Mouse (Mus musculus) ES-E14 (cell line): Measurements from ENCODE around the gene Pex19. TPM values are rescaled to one million over a fixed set of nuclear protein-coding genes. Genes with fewer than 3 reads are reported as not detected.

ENCODE experiments used
- DNase-seq: peaks from one replicate; pipeline ENCODE4 v3.0.0-alpha.2; 2013; ENCODE audit warnings: low read depth, low spot score
- H3K27ac ChIP-seq: 2 replicates; pipeline ENCODE4 v1.5.1; 2012; ENCODE audit warnings: low read depth, mild to moderate bottlenecking, low read length, moderate library complexity, mixed read lengths; ENCODE audit not compliant: poor library complexity, insufficient read depth, severe bottlenecking
- H3K36me3 ChIP-seq: 2 replicates; pipeline ENCODE4 v1.6.1; 2012; ENCODE audit warnings: mild to moderate bottlenecking, low read length, moderate library complexity, mixed read lengths; ENCODE audit not compliant: control insufficient read depth, poor library complexity, insufficient read depth, severe bottlenecking
- H3K4me1 ChIP-seq, 2 experiments: fragments of 150-350 bp in 1 of 2; sonication (generic) in 1 of 2; 2 replicates each; pipeline ENCODE4 v1.6.1; 2012; ENCODE audit warnings: low read length in 2 of 2, mild to moderate bottlenecking in 1 of 2, mixed read lengths in 1 of 2; ENCODE audit not compliant: control insufficient read depth in 2 of 2, insufficient read depth in 2 of 2, poor library complexity in 1 of 2
- H3K4me3 ChIP-seq, 2 experiments: fragments of 150-350 bp in 1 of 2; sonication (generic) in 1 of 2; 2 replicates each; pipeline ENCODE4 v1.5.1; 2012; ENCODE audit warnings: low read length in 2 of 2, low read depth in 1 of 2, mild to moderate bottlenecking in 1 of 2, mixed read lengths in 1 of 2; ENCODE audit not compliant: insufficient read depth in 1 of 2, poor library complexity in 1 of 2, severe bottlenecking in 1 of 2
- H3K9ac ChIP-seq: 2 replicates; pipeline ENCODE4 v1.6.1; 2012; ENCODE audit warnings: low read depth, mild to moderate bottlenecking, low read length, mixed read lengths; ENCODE audit not compliant: poor library complexity, insufficient read depth, severe bottlenecking
- H3K9me3 ChIP-seq: fragments of 150-350 bp; sonication (generic); 2 replicates; pipeline ENCODE4 v1.6.1; 2012; ENCODE audit warnings: low read depth, mild to moderate bottlenecking, low read length; ENCODE audit not compliant: control insufficient read depth, insufficient read depth
- CHD2 ChIP-seq: IDR thresholded peaks from 2 replicates; pipeline ENCODE4 v1.6.1; 2014; ENCODE audit warnings: mild to moderate bottlenecking, low read depth, low read length, inconsistent platforms
- HCFC1 ChIP-seq: IDR thresholded peaks from 2 replicates; pipeline ENCODE4 v1.6.1; 2012; ENCODE audit warnings: low read length, inconsistent platforms, borderline replicate concordance; ENCODE audit not compliant: insufficient read depth
- MAFK ChIP-seq: IDR thresholded peaks from 2 replicates; pipeline ENCODE4 v1.6.1; 2014; ENCODE audit warnings: mild to moderate bottlenecking, low read depth, low read length, inconsistent platforms; ENCODE audit not compliant: insufficient read depth
- ZC3H11A ChIP-seq: IDR thresholded peaks from 2 replicates; pipeline ENCODE4 v1.6.1; 2012; ENCODE audit warnings: low read depth, mild to moderate bottlenecking, inconsistent platforms, low read length, borderline replicate concordance
- ZNF384 ChIP-seq: IDR thresholded peaks from 2 replicates; pipeline ENCODE4 v1.6.1; 2012; ENCODE audit warnings: low read depth, low read length, inconsistent platforms
- in situ Hi-C, 2 experiments: fragments of 600-800 bp; cut with MboI; formaldehyde crosslinking; loops; one replicate each; pipeline ENCODE4 v1.15.1; 2025; ENCODE audit warnings: low sequenced_read_pairs in 2 of 2, inconsistent platforms in 1 of 2; ENCODE audit not compliant: unreplicated experiment in 2 of 2
- total RNA-seq: library from RNA; depleted of rRNA; stranded (reverse); fragments of 300-350 nt; gene quantifications from 2 replicates; pipeline ENCODE4 v1.2.3, GENCODE M21; 2012; rRNA removed

The Pex19 gene
- total RNA-seq, 1 experiment = 81.7 TPM

DNA sequence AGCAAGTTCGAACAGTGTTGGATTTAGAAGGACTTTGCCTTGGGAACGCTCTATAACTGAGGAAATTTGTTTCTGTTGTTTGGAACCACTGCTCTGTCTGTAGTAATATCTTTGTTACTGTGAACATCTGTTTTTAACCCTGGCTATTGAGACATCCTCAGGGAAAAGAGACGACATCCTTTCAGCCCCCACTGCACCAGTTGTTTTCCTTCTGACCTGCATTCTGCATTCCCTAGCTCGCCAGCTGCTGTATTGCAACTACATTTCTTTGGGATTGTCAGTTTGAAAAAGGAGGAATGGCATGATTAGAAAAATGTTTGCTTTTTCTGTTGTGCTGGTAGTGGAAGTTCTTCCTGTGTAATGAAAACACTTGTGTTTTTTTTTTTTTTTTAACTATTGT, 54.3 kb downstream of the Pex19 start:
- Histone ChIP-seq H3K9ac (no peak overlapping the region), H3K36me3 (peaks cover 7% of the 10 kb centered on the region), H3K27ac (no peak overlapping the region), H3K4me1 (no peaks in the 10 kb centered on the region), H3K4me3 (no peak overlapping the region), H3K9me3 (no peaks in the 10 kb centered on the region; the same call in 1 of the 2 replicates)
- in situ Hi-C loops = no loop called here
- TF ChIP-seq ZNF384 (no peak), HCFC1 (no peak), ZC3H11A (no peak), CHD2 (no peak), MAFK (no peak)
- DNase-seq = no peak

DNA sequence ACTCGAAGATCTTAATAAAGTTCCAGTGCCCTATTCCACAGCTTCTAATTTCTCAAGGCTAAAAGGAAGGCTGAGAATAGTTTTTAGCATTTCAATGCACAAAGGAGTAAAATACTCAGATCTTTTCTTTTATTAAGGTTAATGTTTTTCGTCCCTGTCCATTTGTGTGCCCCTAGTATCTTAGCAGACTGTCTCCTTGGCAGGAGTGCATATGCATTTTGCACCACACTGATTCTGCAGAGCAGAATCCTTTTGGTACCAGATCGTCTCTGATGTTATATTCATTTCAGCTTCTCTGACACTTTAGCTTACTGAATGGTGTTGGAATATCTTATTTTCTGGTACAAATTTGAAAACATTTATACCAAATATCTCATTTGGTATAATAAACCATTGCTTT, 55.2 kb downstream of the Pex19 start:
- H3K36me3 ChIP-seq = peaks cover 10% of the 10 kb centered on the region
- TF ChIP-seq ZC3H11A = no peak
- no peak for TF ChIP-seq ZNF384
- TF ChIP-seq MAFK = no peak
- no peak for TF ChIP-seq CHD2
- no peak for TF ChIP-seq HCFC1
- no peak overlapping the region for H3K27ac ChIP-seq
- no peak overlapping the region for H3K9ac ChIP-seq
- DNase-seq = no peak
- no peaks in the 10 kb centered on the region; the same call in 1 of the 2 replicates for H3K9me3 ChIP-seq
- in situ Hi-C loops = no loop called here
- H3K4me3 ChIP-seq = no peak overlapping the region
- H3K4me1 ChIP-seq = no peaks in the 10 kb centered on the region

DNA sequence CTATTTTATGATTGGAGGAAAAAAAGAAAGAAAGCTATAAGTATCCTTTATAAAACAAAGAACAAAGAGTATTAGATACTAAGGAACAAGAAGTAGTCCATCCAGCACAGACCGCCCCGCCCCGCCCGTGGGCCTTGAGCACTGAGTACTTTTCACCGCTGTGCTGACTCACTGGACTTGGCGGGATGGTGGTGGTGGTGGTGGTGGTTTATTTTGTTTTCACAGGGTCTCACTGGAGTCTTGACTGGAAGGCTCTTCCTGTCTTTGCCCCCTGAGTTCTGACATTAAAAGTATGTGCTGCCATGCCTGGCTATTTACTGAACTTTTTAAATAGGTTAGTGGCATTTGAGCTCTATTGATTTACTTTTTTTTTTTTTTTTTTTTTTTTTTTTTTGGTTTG, 56.5 kb downstream of the Pex19 start:
- H3K4me3 ChIP-seq = no peak overlapping the region
- H3K4me1 ChIP-seq = no peaks in the 10 kb centered on the region
- no peak for DNase-seq
- no peaks in the 10 kb centered on the region; the same call in 1 of the 2 replicates for H3K9me3 ChIP-seq
- in situ Hi-C loops = no loop called here
- no peak overlapping the region for H3K27ac ChIP-seq
- TF ChIP-seq ZC3H11A = no peak
- TF ChIP-seq MAFK = no peak
- TF ChIP-seq HCFC1 = no peak
- TF ChIP-seq ZNF384 = peak; percentile 45; the same call in 1 of the 2 replicates
- TF ChIP-seq CHD2 = no peak
- peaks cover 14% of the 10 kb centered on the region for H3K36me3 ChIP-seq
- no peak overlapping the region for H3K9ac ChIP-seq

DNA sequence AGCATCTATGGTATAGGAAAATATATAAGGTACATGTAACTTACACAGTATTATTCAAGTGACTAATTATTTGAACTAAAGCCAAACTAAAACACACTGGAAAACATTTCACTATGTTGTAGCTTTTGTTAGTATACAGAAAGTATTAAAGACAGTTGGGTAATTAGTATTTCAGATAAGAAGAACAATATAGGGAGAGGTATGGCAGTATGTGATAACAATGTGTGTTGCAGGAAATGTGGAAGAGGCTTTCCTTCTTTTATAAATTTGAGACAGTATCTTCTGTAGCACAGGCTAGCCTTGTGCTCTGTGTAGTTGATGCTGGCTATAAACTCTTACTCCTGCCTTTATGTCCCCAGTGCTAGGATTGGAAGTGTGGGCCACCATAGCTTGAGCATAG, 57.4 kb downstream of the Pex19 start:
- in situ Hi-C loops = no loop called here
- Histone ChIP-seq H3K9me3 (no peaks in the 10 kb centered on the region; the same call in 1 of the 2 replicates), H3K4me1 (no peaks in the 10 kb centered on the region), H3K4me3 (no peak overlapping the region), H3K27ac (no peak overlapping the region), H3K9ac (no peak overlapping the region), H3K36me3 (peaks cover 18% of the 10 kb centered on the region)
- TF ChIP-seq ZC3H11A (no peak), MAFK (no peak), ZNF384 (no peak), HCFC1 (no peak), CHD2 (no peak)
- no peak for DNase-seq

Other genes with a start within 250 kb of the Pex19 start
- not detected in 2 replicates for gene Gm10521, start 231.1 kb upstream of the Pex19 start, total RNA-seq
- 0.31 TPM in 1 of 2 replicates, not detected in the other for gene Slamf6, start 209.2 kb upstream of the Pex19 start, total RNA-seq
- 25.3 and 46.0 TPM in 2 replicates for gene Vangl2, start 98.3 kb upstream of the Pex19 start, total RNA-seq
- not detected in 2 replicates for gene Nhlh1, start 69.2 kb upstream of the Pex19 start, total RNA-seq
- gene Copa, start 44.2 kb upstream of the Pex19 start, total RNA-seq = 64.7 and 91.5 TPM in 2 replicates
- gene Ncstn, start 44.0 kb upstream of the Pex19 start, total RNA-seq = 40.5 and 59.6 TPM in 2 replicates
- gene Dcaf8, start 21.3 kb downstream of the Pex19 start, total RNA-seq = 58.0 and 61.9 TPM in 2 replicates
- gene Pea15a, start 80.0 kb downstream of the Pex19 start, total RNA-seq = 13.3 and 21.3 TPM in 2 replicates
- 1.8 and 2.4 TPM in 2 replicates for gene Casq1, start 93.1 kb downstream of the Pex19 start, total RNA-seq
- gene Atp1a4, start 131.7 kb downstream of the Pex19 start, total RNA-seq = 1.5 and 2.2 TPM in 2 replicates
- 43.5 and 108 TPM in 2 replicates for gene Igsf8, start 134.9 kb downstream of the Pex19 start, total RNA-seq
- gene Atp1a2, start 171.3 kb downstream of the Pex19 start, total RNA-seq = 0.31 and 0.48 TPM in 2 replicates
- gene Kcnj9, start 202.6 kb downstream of the Pex19 start, total RNA-seq = 1.2 and 1.7 TPM in 2 replicates
- gene Kcnj10, start 214.5 kb downstream of the Pex19 start, total RNA-seq = 0.80 and 1.2 TPM in 2 replicates
- gene Pigm, start 249.8 kb downstream of the Pex19 start, total RNA-seq = 25.4 and 25.6 TPM in 2 replicates